ENCODE assay signal across 12 mouse cellular contexts in genomic region chr2:33024564-33024963, GRCm38 (mm10). TPM values are rescaled to one million over a fixed set of nuclear protein-coding genes. Genes with fewer than 3 reads are reported as not detected.
A peak's percentile ranks its signal among the peaks of the same experiment; 100 is the strongest.
DNase-seq lines count a peak whose midpoint lies in the region; ATAC-seq and TF ChIP-seq lines count a peak whose summit lies in the region.
"Had no signal": no experiment of that assay in that cellular context is flagged by ENCODE, and none has a peak within 500 bp of the region (broad histone marks: within the 10 kb centered on the region; RNA-seq: fewer than 3 reads in every experiment).

No protein-coding gene starts in this region.

- no peaks in the 10 kb centered on the region for H3K27me3 ChIP-seq in kidney, postnatal 0 days (ENCODE audit: insufficient read depth, low read length)
- H3K27me3 ChIP-seq in liver, postnatal 0 days (ENCODE audit: insufficient read depth, low read length): no peaks in the 10 kb centered on the region
- H3K27me3 ChIP-seq: embryonic facial prominence, embryonic 15.5 days; liver, embryonic 15.5 days had no signal

- H3K4me1 ChIP-seq in kidney, postnatal 0 days (replicated peaks; ENCODE audit: insufficient read depth, low read length): no peaks in the 10 kb centered on the region
- H3K4me1 ChIP-seq in liver, postnatal 0 days (ENCODE audit: insufficient read depth): 0 out of 2 replicates have a peak, but pooled peaks cover 3% of the 10 kb centered on the region
- H3K4me1 ChIP-seq: embryonic facial prominence, embryonic 15.5 days had no signal

- no peak; the same call in 1 of the 2 replicates for ATAC-seq in kidney, postnatal 0 days (replicated peaks; ENCODE audit: low FRiP score, low read depth)
- ATAC-seq in liver, postnatal 0 days: no peak

- H3K27ac ChIP-seq in kidney, postnatal 0 days: no peak overlapping the region
- H3K27ac ChIP-seq in liver, postnatal 0 days (ENCODE audit: low read depth): no peak overlapping the region
- H3K27ac ChIP-seq: embryonic facial prominence, embryonic 15.5 days; liver, embryonic 15.5 days had no signal

- TF ChIP-seq EP300 in liver, postnatal 0 days (IDR thresholded peaks at IDR 0.05; ENCODE audit: low read depth): no peak

- no peak overlapping the region for H3K9ac ChIP-seq in kidney, postnatal 0 days (ENCODE audit: low read depth, low read length)
- no peak overlapping the region for H3K9ac ChIP-seq in liver, postnatal 0 days (replicated peaks)
- H3K9ac ChIP-seq: embryonic facial prominence, embryonic 15.5 days; liver, embryonic 15.5 days had no signal

- peak; percentile 42; the same call in 1 of the 2 replicates for TF ChIP-seq CTCF in kidney, postnatal 0 days (IDR thresholded peaks at IDR 0.05; ENCODE audit: low read depth)
- TF ChIP-seq CTCF in liver, postnatal 0 days (IDR thresholded peaks at IDR 0.05; ENCODE audit: low read depth): no peak

- H3K36me3 ChIP-seq in kidney, postnatal 0 days (ENCODE audit: insufficient read depth, low read length): no peaks in the 10 kb centered on the region
- H3K36me3 ChIP-seq in liver, postnatal 0 days (replicated peaks; ENCODE audit: insufficient read depth, low read length): no peaks in the 10 kb centered on the region
- H3K36me3 ChIP-seq: embryonic facial prominence, embryonic 15.5 days; liver, embryonic 15.5 days had no signal

- no peaks in the 10 kb centered on the region for H3K9me3 ChIP-seq in kidney, postnatal 0 days (replicated peaks; ENCODE audit: low read length)
- H3K9me3 ChIP-seq in liver, postnatal 0 days (ENCODE audit: low read length): no peaks in the 10 kb centered on the region
- H3K9me3 ChIP-seq: embryonic facial prominence, embryonic 15.5 days; liver, embryonic 15.5 days had no signal

- H3K4me2 ChIP-seq in kidney, postnatal 0 days (ENCODE audit: low read length): no peak overlapping the region
- no peak overlapping the region for H3K4me2 ChIP-seq in liver, postnatal 0 days (ENCODE audit: low read depth, low read length)
- H3K4me2 ChIP-seq: embryonic facial prominence, embryonic 15.5 days; liver, embryonic 15.5 days had no signal

- H3K4me3 ChIP-seq in kidney, postnatal 0 days (replicated peaks; ENCODE audit: low read depth, low read length): no peak overlapping the region
- no peak overlapping the region for H3K4me3 ChIP-seq in liver, postnatal 0 days (ENCODE audit: low read depth, low read length)
- H3K4me3 ChIP-seq: embryonic facial prominence, embryonic 15.5 days; liver, embryonic 15.5 days had no signal

- intact Hi-C loops in heart, postnatal 25 days (cut with DNase I): loop anchor here (5.0 kb wide), 1 partner anchor 108 kb away; the partner anchor contains the start of gene Garnl3

- WGBS in kidney, postnatal 0 days: 52% methylated on average over 10 of the region's 10 CpGs
- WGBS in liver, postnatal 0 days (ENCODE audit: insufficient replicate concordance): 69% methylated on average over 10 of the region's 10 CpGs

- DNase-seq in heart, adult 9 months (ENCODE audit: low spot score in 2 of 2): peak; percentile 21 to 27
- no peak for DNase-seq in heart, postnatal 25 days (ENCODE audit: low spot score)
- peak; percentile 55 for DNase-seq in Muller cell, postnatal 12 days (ENCODE audit: inconsistent ontology term)
- DNase-seq in embryo, embryonic 10.5 days (ENCODE audit: low spot score): peak; percentile 14
- peak; percentile 44 for DNase-seq in kidney, postnatal 0 days (ENCODE audit: low spot score)
- DNase-seq in frontal cortex, postnatal 36 days (ENCODE audit: low spot score in 2 of 2): no peak
- DNase-seq in urinary bladder, postnatal 25 days (ENCODE audit: low spot score): no peak
- no peak for DNase-seq in liver, postnatal 0 days
- DNase-seq: gastrocnemius, postnatal 25 days; thymus, postnatal 4 days had no signal

RNA-seq across cellular contexts. Expression of gene Slc2a8, which starts 42.7 kb away (rescaled TPM):
- total RNA-seq in heart, postnatal 25 days (2021): 10 to 100 TPM; 14.6 to 16.0 TPM
- polyA plus RNA-seq in kidney, postnatal 0 days (2015; fragmentation: Nextera tagmentation; extraction: Ambion mirVana): 36.8 and 37.1 TPM in 2 replicates
- polyA plus RNA-seq in liver, postnatal 0 days (2015; fragmentation: Nextera tagmentation; extraction: Ambion mirVana): 11.7 and 11.8 TPM in 2 replicates

Comparison
In these comparisons a context has a peak if more than half of its experiments do, and no peak if none do; other contexts are left out.
1. DNase-seq: peak in heart, adult 9 months (2 of 2), Muller cell, postnatal 12 days (single experiment), embryo, embryonic 10.5 days (single experiment) and kidney, postnatal 0 days (single experiment); none in heart, postnatal 25 days (single experiment), frontal cortex, postnatal 36 days (0 of 2), urinary bladder, postnatal 25 days (single experiment) and liver, postnatal 0 days (single experiment).